Mouse (Mus musculus) hindbrain, postnatal 0 days (tissue): Measurements from ENCODE around the gene Cwc25. TPM values are rescaled to one million over a fixed set of nuclear protein-coding genes. Genes with fewer than 3 reads are reported as not detected.
"Not testable (repeated sequence)": the region's sequence is repeated elsewhere in the genome, so short reads cannot be mapped to it uniquely, and the experiment has no call there.

Experiments used
- ATAC-seq: fragments of 200-750 bp; cut with Nextera tagmentation; 2 replicates; pipeline ENCODE4 v1.8.0; 2017; ENCODE audit warnings: mild to moderate bottlenecking, moderate TSS enrichment, moderate library complexity
- DNase-seq: peaks from one replicate; pipeline ENCODE4 v3.0.0-alpha.2; 2015; ENCODE audit warnings: low spot score
- H3K27ac ChIP-seq: fragments of 300-500 bp; sonication (generic); 2 replicates; pipeline ENCODE4 v1.5.1; 2014; ENCODE audit warnings: mild to moderate bottlenecking
- H3K27me3 ChIP-seq: fragments of 300-500 bp; sonication (generic); 2 replicates; pipeline ENCODE4 v1.6.1; 2014; ENCODE audit warnings: low read length, mixed read lengths; ENCODE audit not compliant: insufficient read depth
- H3K36me3 ChIP-seq: fragments of 300-500 bp; sonication (generic); 2 replicates; pipeline ENCODE4 v1.6.1; 2014; ENCODE audit warnings: low read length, mixed read lengths; ENCODE audit not compliant: insufficient read depth
- H3K4me1 ChIP-seq: fragments of 300-500 bp; sonication (generic); 2 replicates; pipeline ENCODE4 v1.6.1; 2014; ENCODE audit warnings: antibody characterized with exemption, low read length, mixed read lengths; ENCODE audit not compliant: insufficient read depth
- H3K4me2 ChIP-seq: fragments of 300-500 bp; sonication (generic); 2 replicates; pipeline ENCODE4 v1.6.1; 2014; ENCODE audit warnings: low read depth, mild to moderate bottlenecking, low read length, moderate library complexity, mixed read lengths
- H3K4me3 ChIP-seq: fragments of 300-500 bp; sonication (generic); 2 replicates; pipeline ENCODE4 v1.5.1; 2014; ENCODE audit warnings: low read length
- H3K9ac ChIP-seq: fragments of 300-500 bp; sonication (generic); replicated peaks from 2 replicates; pipeline ENCODE4 v1.6.1; 2014; ENCODE audit warnings: mild to moderate bottlenecking, low read length, moderate library complexity, mixed read lengths
- H3K9me3 ChIP-seq: fragments of 300-500 bp; sonication (generic); 2 replicates; pipeline ENCODE4 v1.6.1; 2016; ENCODE audit warnings: low read length, mixed read lengths
- CTCF ChIP-seq: IDR thresholded peaks from 2 replicates; pipeline ENCODE4 v1.5.1; 2016; ENCODE audit warnings: antibody characterized with exemption, control low read depth, low read depth
- WGBS: fragments of 180-500 bp; shearing (Covaris S2); extraction: QIAGEN DNeasy Blood & Tissue Kit; methylation state at CpG from one replicate; pipeline ENCODE4 v1.1.7; 2014; 5-methylcytosine and 5-hydroxymethylcytosine counted together
- polyA plus RNA-seq: library from polyadenylated mRNA; unstranded; fragments of >200 nt; fragmentation: Nextera tagmentation; extraction: Ambion mirVana; gene quantifications from 2 replicates; pipeline ENCODE4 v1.2.1, GENCODE M21; 2015
- total RNA-seq: library from RNA; depleted of rRNA; stranded (reverse); fragments of >200 nt; gene quantifications from 2 replicates; pipeline ENCODE4 v1.2.3, GENCODE M21; 2014

Gene Cwc25
- total and polyA plus RNA-seq, 2 experiments from 2014 or later = 11.9 to 14.2 TPM

DNA sequence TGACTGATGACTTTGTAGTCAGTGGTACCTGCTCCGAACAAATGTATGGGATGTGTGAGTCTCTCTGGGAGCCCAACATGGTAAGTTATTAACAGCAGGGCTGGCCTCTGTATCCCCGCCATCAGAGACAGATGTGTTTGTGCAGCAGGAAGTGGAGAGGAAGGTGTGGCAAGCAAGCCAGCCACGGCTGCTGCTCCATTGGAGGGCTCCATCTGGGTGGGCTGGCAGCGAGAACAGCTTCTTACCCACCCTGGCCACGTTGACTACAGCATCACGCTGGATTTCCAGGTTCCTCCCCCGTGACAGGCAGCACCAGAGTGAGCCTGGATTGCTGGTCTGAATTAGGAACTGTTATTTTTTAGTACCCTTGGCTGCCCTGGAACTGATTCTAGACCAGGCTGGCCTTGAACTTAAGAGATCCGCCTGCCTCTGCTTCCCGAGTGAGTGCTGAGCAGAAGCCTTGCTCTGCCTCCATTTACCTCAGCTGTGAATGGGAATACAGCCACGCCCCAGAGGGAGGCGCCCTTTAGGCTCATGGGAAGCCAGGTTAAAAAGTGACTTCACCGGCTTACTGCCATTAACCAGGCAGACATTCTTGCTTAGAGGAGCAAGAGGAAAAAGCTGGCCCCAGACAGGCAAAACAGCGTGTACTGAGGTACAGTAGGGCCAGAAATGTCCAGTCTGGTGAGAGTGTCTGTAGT lies 55.0 kb downstream of the Cwc25 start:
- Histone ChIP-seq H3K4me2 (no peak overlapping the region), H3K27me3 (no peaks in the 10 kb centered on the region), H3K36me3 (peaks cover 43% of the 10 kb centered on the region), H3K9me3 (no peaks in the 10 kb centered on the region), H3K9ac (no peak overlapping the region), H3K27ac (no peak overlapping the region), H3K4me3 (no peak overlapping the region), H3K4me1 (no peaks in the 10 kb centered on the region)
- 87% methylated on average over 13 of the region's 13 CpGs for WGBS
- DNase-seq = no peak
- no peak for ATAC-seq
- no peak for TF ChIP-seq CTCF

DNA sequence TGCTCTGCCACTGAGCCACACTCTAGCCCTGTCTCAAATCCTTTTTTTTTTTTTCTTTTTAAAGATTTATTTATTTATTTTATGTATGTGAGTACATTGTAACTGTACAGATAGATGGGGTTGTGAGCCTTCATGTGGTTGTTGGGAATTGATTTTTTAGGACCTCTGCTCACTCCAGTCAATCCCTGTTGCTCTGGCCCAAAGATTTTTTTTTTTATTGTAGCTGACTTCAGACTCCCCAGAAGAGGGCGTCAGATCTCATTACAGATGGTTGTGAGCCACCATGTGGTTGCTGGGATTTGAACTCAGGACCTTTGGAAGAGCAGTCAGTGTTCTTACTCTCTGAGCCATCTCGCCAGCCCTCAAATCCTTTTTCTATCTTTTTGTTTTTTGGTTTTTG lies 56.3 kb downstream of the Cwc25 start:
- 84% methylated on average over 2 of the region's 2 CpGs for WGBS
- H3K4me1 ChIP-seq, ATAC-seq, H3K27me3 ChIP-seq, DNase-seq, H3K9me3 ChIP-seq, H3K4me2 ChIP-seq, H3K9ac ChIP-seq, H3K27ac ChIP-seq, H3K4me3 ChIP-seq: not testable (repeated sequence)
- H3K36me3 ChIP-seq = peaks cover 48% of the 10 kb centered on the region

DNA sequence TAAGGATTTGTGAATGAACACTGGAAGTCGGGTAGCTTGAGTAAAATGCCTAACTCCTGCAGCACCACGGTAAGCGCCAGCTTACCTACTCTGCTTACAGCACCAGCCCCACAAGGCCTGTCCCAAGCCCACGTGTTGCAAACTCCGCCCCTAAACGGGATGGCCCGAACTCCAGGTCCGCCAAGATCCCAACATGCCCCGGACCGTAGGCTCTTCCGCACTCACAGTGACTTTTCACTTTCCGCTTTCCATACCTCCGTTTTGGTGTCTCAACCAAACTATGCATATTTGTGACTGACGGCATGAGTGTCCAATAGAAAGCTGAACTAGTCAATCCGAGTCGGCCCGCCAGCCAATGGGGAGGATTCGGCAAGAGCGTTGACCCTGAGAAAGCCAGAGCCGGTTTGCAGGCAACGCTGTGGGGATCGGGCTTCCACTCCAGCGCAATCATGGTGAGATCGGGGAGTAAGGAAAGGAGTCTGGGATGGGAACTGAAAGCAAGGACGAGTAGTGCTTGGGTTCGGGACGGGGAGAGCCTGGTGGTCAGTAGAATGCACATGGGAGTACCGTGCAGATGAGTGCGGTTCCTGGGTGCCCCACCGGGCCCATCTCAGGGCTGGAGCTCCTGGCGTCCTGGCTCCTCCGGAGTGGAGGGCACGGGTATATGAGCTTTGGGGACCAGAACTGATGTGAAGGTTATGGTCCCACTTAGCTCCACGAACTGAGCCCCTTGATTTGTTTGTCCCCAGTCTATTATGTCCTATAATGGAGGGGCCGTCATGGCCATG lies 63.1 kb downstream of the Cwc25 start, which contains the start of gene Psmb3:
TSS of gene Psmb3 (plus strand) at position 361 of the 788 bp plus-strand sequence.
- H3K27me3 ChIP-seq = no peaks in the 10 kb centered on the region
- peaks cover 20% of the 10 kb centered on the region for H3K4me1 ChIP-seq
- H3K27ac ChIP-seq = peak within 1 kb of the TSS; percentile 90
- WGBS = under 1% methylated on average over 35 of the region's 35 CpGs
- no peaks in the 10 kb centered on the region for H3K9me3 ChIP-seq
- peak within 1 kb of the TSS; percentile 88 for H3K4me2 ChIP-seq
- ATAC-seq = peak; percentile 90
- peaks cover 20% of the 10 kb centered on the region for H3K36me3 ChIP-seq
- H3K9ac ChIP-seq = peak within 1 kb of the TSS; percentile 82
- TF ChIP-seq CTCF = no peak
- peak within 1 kb of the TSS; percentile 81 for H3K4me3 ChIP-seq
- DNase-seq = peak; percentile 100

DNA sequence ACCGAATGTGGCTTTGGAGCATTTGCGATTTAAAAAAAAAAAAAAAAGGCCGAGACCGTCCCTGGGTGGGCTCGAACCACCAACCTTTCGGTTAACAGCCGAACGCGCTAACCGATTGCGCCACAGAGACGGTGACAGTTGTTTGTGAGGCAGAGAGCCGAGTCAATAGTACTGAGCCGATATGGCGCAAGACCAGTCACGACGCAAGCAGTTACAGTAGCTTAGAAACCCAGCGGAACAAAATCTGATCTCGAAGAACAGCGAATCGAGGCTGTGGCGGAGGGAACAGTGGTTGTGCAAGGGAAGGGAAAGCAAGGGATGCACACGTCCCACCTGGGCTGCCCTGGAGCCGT lies 64.0 kb downstream of the Cwc25 start:
- H3K9ac ChIP-seq = peak overlapping the region; percentile 55
- under 1% methylated on average over 24 of the region's 24 CpGs for WGBS
- DNase-seq (peak; percentile 92), ATAC-seq (peak; percentile 8)
- peak overlapping the region; percentile 90 for H3K27ac ChIP-seq
- no peaks in the 10 kb centered on the region for H3K27me3 ChIP-seq
- TF ChIP-seq CTCF = no peak
- peaks cover 28% of the 10 kb centered on the region for H3K4me1 ChIP-seq
- H3K9me3 ChIP-seq = no peaks in the 10 kb centered on the region
- H3K36me3 ChIP-seq = peaks cover 15% of the 10 kb centered on the region
- peak overlapping the region; percentile 88 for H3K4me2 ChIP-seq
- peak overlapping the region; percentile 81 for H3K4me3 ChIP-seq

- Histone ChIP-seq H3K4me1 (peaks cover 29% of the 10 kb centered on the region), H3K9me3 (no peaks in the 10 kb centered on the region), H3K9ac (no peak overlapping the region; the same call in 1 of the 2 replicates), H3K4me2 (peak overlapping the region; percentile 88), H3K4me3 (peak overlapping the region; percentile 81), H3K27ac (peak overlapping the region; percentile 34; the same call in 1 of the 2 replicates), H3K36me3 (peaks cover 9% of the 10 kb centered on the region), H3K27me3 (no peaks in the 10 kb centered on the region)
- WGBS = 47% methylated on average over 15 of the region's 15 CpGs
- no peak for ATAC-seq
- no peak for DNase-seq
- no peak for TF ChIP-seq CTCF
These were observed 64.6 kb downstream of the Cwc25 start for GRCm38 (mm10) chr11:97701581-97702392.

GRCm38 (mm10) chr11:97700746-97701580 lies 65.4 kb downstream of the Cwc25 start:
- Histone ChIP-seq H3K4me3 (peak overlapping the region; percentile 74), H3K27ac (peak overlapping the region; percentile 97), H3K36me3 (peaks cover 1% of the 10 kb centered on the region; the same call in 1 of the 2 replicates), H3K4me1 (peaks cover 35% of the 10 kb centered on the region), H3K4me2 (peak overlapping the region; percentile 88), H3K9me3 (no peaks in the 10 kb centered on the region), H3K9ac (peak overlapping the region; percentile 97), H3K27me3 (no peaks in the 10 kb centered on the region)
- DNase-seq (peak; percentile 40), ATAC-seq (no peak)
- 17% methylated on average over 30 of the region's 30 CpGs for WGBS
- TF ChIP-seq CTCF = no peak
